Mouse (Mus musculus) embryonic fibroblast, embryonic 13.5 days (primary cell): Measurements from ENCODE around the gene Mrpl4. TPM values are rescaled to one million over a fixed set of nuclear protein-coding genes. Genes with fewer than 3 reads are reported as not detected.

Source experiments
- H3K27ac ChIP-seq: 2 replicates; pipeline ENCODE4 v1.5.1; 2012; ENCODE audit warnings: low read length, control low read depth, inconsistent platforms; ENCODE audit not compliant: insufficient read depth
- H3K4me1 ChIP-seq: 2 replicates; pipeline ENCODE4 v1.6.1; 2011; ENCODE audit warnings: low read length; ENCODE audit not compliant: control insufficient read depth, insufficient read depth
- H3K4me3 ChIP-seq: 2 replicates; pipeline ENCODE4 v1.5.1; 2011; ENCODE audit warnings: mild to moderate bottlenecking, control low read depth, low read length; ENCODE audit not compliant: insufficient read depth
- CTCF ChIP-seq: IDR thresholded peaks from 2 replicates; pipeline ENCODE4 v1.5.1; 2011; ENCODE audit warnings: mild to moderate bottlenecking, control low read depth, low read length, moderate library complexity, borderline replicate concordance; ENCODE audit not compliant: insufficient read depth
- POLR2A ChIP-seq: IDR thresholded peaks from 2 replicates; pipeline ENCODE4 v1.6.1; 2011; ENCODE audit warnings: low read depth, mild to moderate bottlenecking, control low read depth, low read length, moderate library complexity
- polyA plus RNA-seq: library from polyadenylated mRNA; stranded (reverse); fragments of >200 nt; gene quantifications from 2 replicates; pipeline ENCODE4 v1.2.4, GENCODE M21; 2011; ENCODE audit warnings: low read depth; ENCODE audit not compliant: missing spikeins, insufficient read length

Gene Mrpl4
- polyA plus RNA-seq, 1 experiment = 43.7 TPM

DNA sequence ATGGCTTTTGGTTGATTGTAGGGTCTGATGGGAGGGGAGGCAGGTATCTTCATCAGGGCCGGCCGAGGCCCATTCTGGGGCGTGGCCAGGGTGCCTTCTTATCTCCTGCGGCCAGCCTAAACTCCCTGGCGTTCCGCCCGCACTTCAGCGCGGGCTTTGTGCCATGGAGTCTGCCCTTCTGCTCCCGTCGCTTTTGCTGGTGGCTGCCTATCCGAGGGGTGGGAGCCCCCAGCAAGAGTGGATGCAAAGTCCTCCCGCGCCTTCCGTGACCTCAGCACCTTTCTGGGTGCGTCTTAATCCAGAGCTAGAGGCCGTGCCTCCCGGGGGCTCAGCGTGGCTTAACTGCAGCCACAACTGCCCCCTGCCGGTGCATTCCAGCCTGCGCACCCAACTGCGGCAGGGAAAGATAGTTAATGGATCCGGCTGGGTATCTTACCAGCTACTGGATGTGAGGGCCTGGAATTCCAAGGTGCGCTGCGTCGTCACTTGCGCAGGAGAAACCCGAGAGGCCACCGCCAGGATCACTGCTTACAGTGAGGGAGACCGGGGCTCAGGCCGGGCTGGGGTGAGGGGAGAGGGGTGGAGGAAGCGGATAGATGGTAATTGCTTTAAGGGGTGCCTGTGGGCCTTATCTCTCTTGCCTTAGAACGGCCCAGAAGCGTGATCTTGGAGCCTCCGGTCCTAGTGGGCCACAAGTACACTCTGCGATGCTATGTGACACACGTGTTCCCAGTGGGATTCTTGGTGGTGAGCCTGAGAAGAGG, 26.9 kb downstream of the Mrpl4 start, which contains the start of gene Icam4:
Gene Icam4, plus strand, starts transcription at position 83 of the 764 bp plus-strand sequence.
- no peak within 1 kb of the TSS for H3K4me3 ChIP-seq
- H3K27ac ChIP-seq = no peak within 1 kb of the TSS

DNA sequence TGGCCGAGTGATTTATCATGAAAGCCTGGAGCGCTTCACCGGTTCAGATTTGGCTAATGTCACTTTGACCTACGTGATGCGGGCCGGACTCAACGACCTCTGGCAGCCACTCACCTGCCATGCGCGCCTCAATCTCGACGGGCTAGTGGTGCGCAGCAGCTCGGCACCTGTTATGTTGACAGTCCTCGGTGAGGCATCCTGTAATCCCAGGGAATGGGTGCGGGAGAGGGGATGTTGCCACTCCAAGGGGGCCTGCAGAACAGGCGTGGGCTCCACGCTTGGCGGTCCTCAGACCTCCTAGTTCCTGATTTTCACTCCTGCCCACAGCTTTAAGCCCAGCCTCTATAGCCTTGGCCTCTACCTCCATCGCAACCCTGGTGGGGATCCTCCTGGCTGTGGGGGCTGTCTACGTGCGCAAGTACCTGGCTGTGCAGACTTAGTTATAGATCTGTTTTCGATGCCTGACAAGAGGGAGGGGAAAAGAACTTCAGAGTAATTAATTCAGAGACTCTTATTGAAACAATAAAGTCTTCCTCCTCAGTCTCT, 27.6 kb downstream of the Mrpl4 start:
- Histone ChIP-seq H3K27ac (no peak overlapping the region), H3K4me1 (no peaks in the 10 kb centered on the region), H3K4me3 (no peak overlapping the region)
- TF ChIP-seq CTCF (no peak), POLR2A (no peak)

More for the DNA sequence above, 26.9 kb downstream of the Mrpl4 start, which contains the start of gene Icam4:
- TF ChIP-seq POLR2A (no peak), CTCF (peak; percentile 68)
- no peaks in the 10 kb centered on the region for H3K4me1 ChIP-seq

DNA sequence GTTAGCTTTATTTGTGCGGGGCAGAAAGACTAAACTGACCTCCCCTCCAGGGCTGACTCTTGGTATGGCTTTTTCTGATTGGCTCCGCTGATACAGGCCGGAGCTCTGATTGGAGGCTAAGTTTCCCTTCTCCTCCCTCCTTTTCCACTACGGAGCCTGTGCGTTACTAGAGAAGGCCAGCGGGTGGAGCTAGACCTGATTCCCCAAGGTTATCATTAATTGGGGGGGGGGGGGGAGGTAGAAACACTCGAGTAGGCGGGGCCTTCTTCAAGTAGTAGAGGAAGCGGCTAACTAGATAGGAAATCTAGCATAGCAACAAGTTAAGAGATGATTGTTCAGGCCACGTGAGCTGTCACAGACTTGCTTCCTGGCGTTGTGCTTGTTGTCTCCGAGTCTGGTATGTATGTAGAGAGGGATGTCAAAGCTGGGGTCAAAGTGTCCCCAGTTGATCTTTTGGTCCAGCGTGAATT, 28.3 kb downstream of the Mrpl4 start:
- no peak for TF ChIP-seq POLR2A

DNA sequence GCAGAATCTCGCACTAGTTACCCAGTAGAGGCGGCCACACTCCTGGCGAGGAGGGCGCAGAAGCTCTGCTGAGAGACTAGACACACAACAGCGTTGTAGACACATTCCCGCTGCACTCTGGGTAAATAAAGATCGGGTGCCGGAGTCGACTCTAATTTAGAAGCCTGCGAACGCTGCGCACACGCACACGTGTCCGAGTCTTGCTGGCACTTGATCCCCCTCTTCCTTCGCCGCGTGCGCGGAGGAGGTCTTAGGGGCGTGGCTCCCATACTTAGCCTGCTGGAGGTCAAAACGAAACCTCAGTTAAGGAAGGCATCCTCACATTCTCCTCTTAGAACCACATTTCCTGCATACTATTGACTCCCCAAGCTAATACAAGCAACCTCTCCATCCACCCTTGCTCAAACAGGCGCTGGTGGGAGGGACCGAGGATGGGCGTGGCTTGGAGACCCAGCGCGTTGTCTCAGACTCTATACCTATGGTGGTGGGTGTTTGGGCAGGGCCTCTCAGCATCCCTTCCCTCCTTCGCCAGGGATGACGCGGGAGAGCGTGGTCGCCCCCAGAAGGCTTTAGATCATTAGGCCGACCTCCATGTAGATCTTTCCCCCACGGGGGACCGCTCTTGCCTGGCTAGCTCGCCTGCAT, 28.8 kb downstream of the Mrpl4 start:
- H3K27ac ChIP-seq = peak overlapping the region; percentile 34; the same call in 1 of the 2 replicates
- no peaks in the 10 kb centered on the region for H3K4me1 ChIP-seq
- TF ChIP-seq POLR2A = peak; percentile 55
- TF ChIP-seq CTCF = no peak

More for the DNA sequence above, 28.3 kb downstream of the Mrpl4 start:
- peak overlapping the region; percentile 49 for H3K4me3 ChIP-seq
- H3K27ac ChIP-seq = peak overlapping the region; percentile 34; the same call in 1 of the 2 replicates
- H3K4me1 ChIP-seq = no peaks in the 10 kb centered on the region

DNA sequence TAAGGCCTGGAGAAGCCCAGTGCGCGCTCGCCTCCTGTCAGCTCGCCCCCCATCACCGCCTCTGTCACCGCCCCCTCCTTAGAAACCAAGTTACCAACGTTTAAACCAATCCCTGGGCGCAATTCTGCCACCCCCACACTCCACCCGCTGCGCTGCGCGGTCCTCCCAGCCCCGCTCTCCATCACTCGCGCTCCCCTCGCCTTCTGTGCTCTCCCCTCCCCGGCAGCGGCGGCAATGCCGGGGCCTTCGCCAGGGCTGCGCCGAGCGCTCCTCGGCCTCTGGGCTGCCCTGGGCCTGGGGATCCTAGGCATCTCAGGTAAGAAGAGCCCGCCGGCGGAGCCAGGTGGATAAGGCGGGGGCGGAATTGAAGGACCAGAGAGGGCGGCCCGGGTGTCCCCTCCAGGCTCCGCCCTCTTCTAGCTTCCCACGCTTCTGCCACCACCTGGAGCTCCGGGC, 29.4 kb downstream of the Mrpl4 start, which contains the start of gene Icam5:
Gene Icam5, plus strand, starts transcription at position 178 of the 456 bp plus-strand sequence.
- Histone ChIP-seq H3K27ac (peak within 1 kb of the TSS; percentile 34; the same call in 1 of the 2 replicates), H3K4me3 (peak within 1 kb of the TSS; percentile 49), H3K4me1 (no peaks in the 10 kb centered on the region)
- no peak for TF ChIP-seq CTCF
- no peak for TF ChIP-seq POLR2A

More for the DNA sequence above, 28.8 kb downstream of the Mrpl4 start:
- H3K4me3 ChIP-seq = peak overlapping the region; percentile 49

DNA sequence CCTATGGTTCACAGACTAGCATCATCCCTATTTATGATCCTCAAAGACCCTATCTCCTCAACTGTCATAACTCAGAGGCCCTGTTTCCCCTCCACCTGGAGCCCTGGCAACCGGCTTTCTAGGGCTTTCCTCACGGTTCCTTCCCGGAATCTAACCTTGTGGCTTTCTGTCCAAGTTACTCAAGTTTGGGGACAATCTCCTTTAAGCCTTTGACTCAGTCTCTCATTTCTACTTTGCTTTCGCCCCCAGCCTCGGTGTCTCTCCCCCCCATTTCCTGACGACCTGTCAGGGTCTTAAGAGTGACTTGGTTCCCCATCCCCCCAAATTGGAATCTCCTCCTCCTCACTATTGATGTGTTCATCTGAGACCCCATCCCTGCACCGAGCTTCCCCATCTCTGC, 30.0 kb downstream of the Mrpl4 start:
- Histone ChIP-seq H3K4me1 (peaks cover 3% of the 10 kb centered on the region; the same call in 1 of the 2 replicates), H3K27ac (no peak overlapping the region), H3K4me3 (peak overlapping the region; percentile 49)
- TF ChIP-seq CTCF = no peak
- TF ChIP-seq POLR2A = no peak

DNA sequence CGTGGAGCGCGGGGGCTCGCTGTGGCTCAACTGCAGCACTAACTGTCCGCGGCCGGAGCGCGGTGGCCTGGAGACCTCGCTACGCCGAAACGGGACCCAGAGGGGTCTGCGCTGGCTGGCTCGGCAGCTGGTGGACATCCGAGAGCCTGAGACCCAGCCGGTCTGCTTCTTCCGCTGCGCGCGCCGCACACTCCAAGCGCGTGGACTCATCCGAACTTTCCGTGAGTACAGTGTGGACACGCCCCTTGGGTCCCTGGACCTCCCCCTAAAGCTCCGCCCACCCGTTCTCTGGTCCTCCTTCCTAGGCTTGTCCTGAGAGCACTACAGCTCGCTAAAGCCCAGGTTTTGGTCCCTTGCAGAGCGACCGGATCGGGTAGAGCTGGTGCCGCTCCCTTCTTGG, 30.6 kb downstream of the Mrpl4 start:
- Histone ChIP-seq H3K27ac (no peak overlapping the region), H3K4me1 (peaks cover 3% of the 10 kb centered on the region; the same call in 1 of the 2 replicates), H3K4me3 (peak overlapping the region; percentile 45)
- TF ChIP-seq POLR2A (peak; percentile 60), CTCF (no peak)

DNA sequence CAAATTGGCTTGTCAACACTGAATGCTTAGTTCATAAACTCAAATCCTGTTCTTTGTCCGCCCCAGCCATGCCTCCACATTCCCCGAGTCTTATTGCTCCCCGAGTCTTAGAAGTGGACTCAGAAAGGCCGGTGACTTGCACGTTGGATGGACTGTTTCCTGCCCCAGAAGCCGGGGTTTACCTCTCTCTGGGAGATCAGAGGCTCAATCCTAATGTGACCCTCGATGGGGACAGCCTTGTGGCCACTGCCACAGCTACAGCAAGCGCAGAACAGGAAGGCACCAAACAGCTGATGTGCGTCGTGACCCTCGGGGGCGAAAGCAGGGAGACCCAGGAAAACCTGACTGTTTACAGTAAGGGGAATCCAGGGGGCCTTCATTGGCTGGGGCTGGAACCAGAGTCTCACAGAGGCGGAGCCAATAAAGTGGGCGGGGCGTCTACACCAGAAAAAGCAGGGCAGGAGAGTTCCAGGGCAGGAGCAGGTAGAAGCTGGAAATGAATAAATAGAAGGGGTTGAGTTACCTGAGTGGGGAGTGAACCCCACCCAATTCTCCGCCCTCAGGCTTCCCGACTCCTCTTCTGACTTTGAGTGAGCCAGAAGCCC, 32.0 kb downstream of the Mrpl4 start:
- TF ChIP-seq CTCF = no peak
- H3K27ac ChIP-seq = no peak overlapping the region
- peaks cover 3% of the 10 kb centered on the region; the same call in 1 of the 2 replicates for H3K4me1 ChIP-seq
- no peak overlapping the region for H3K4me3 ChIP-seq

DNA sequence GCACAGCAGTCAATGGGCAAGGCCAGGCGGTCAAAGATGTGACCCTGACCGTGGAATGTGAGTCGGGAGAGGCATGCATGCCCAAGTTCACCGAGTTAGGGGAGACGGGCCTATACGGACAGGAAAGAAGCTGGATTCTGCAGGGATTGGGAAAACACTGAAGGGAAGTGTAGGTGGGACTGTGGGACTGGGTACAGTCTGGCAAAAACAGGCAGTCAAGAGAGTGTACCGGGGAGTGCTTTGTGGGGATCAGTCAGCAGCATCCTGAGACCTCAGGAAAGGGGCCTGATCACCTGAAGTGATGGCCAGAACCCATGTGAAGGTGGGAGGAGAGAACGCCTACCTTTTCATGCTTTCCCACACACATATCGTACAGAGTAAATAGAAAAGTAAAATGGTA, 33.0 kb downstream of the Mrpl4 start:
- no peak for TF ChIP-seq POLR2A
- TF ChIP-seq CTCF = no peak
- peaks cover 3% of the 10 kb centered on the region; the same call in 1 of the 2 replicates for H3K4me1 ChIP-seq
- no peak overlapping the region for H3K27ac ChIP-seq
- no peak overlapping the region for H3K4me3 ChIP-seq
